Mouse (Mus musculus): ENCODE results near the gene Clhc1.

- no peak for TF ChIP-seq GATA1 (IDR thresholded peaks at IDR 0.05; ENCODE audit: low read length)
- TF ChIP-seq TAL1 (IDR thresholded peaks at IDR 0.05; ENCODE audit: low read length): no peak
Measured at GRCm38 (mm10) chr11:29560990-29561389, 13.2 kb downstream of the Clhc1 start.

All from erythroblast, embryonic 14.5 days (primary cell).